Mouse (Mus musculus) liver, postnatal 0 days (tissue): Measurements from ENCODE around the gene Mosmo. TPM values are rescaled to one million over a fixed set of nuclear protein-coding genes. Genes with fewer than 3 reads are reported as not detected.
"Not testable (repeated sequence)": the region's sequence is repeated elsewhere in the genome, so short reads cannot be mapped to it uniquely, and the experiment has no call there.

Source experiments
- ATAC-seq: fragments of 200-750 bp; cut with Nextera tagmentation; 2 replicates; pipeline ENCODE4 v1.8.0; 2017; ENCODE audit warnings: mild to moderate bottlenecking, moderate library complexity
- DNase-seq: peaks from one replicate; pipeline ENCODE4 v3.0.0-alpha.2; 2016
- H3K27ac ChIP-seq: fragments of 300-500 bp; sonication (generic); 2 replicates; pipeline ENCODE4 v1.5.1; 2014; ENCODE audit warnings: antibody characterized with exemption, moderate library complexity, mild to moderate bottlenecking, low read depth
- H3K27me3 ChIP-seq: fragments of 300-500 bp; sonication (generic); 2 replicates; pipeline ENCODE4 v1.6.1; 2014; ENCODE audit warnings: low read length, control low read depth, mixed read lengths; ENCODE audit not compliant: insufficient read depth
- H3K36me3 ChIP-seq: fragments of 300-500 bp; sonication (generic); replicated peaks from 2 replicates; pipeline ENCODE4 v1.6.1; 2014; ENCODE audit warnings: mild to moderate bottlenecking, control low read depth, low read length, moderate library complexity, mixed read lengths; ENCODE audit not compliant: insufficient read depth
- H3K4me1 ChIP-seq: fragments of 300-500 bp; sonication (generic); 2 replicates; pipeline ENCODE4 v1.6.1; 2014; ENCODE audit warnings: antibody characterized with exemption, mild to moderate bottlenecking, control low read depth; ENCODE audit not compliant: insufficient read depth
- H3K4me2 ChIP-seq: fragments of 300-500 bp; sonication (generic); 2 replicates; pipeline ENCODE4 v1.6.1; 2014; ENCODE audit warnings: low read depth, mild to moderate bottlenecking, low read length, moderate library complexity, mixed read lengths
- H3K4me3 ChIP-seq: fragments of 300-500 bp; sonication (generic); 2 replicates; pipeline ENCODE4 v1.5.1; 2014; ENCODE audit warnings: low read depth, low read length
- H3K9ac ChIP-seq: fragments of 300-500 bp; sonication (generic); replicated peaks from 2 replicates; pipeline ENCODE4 v1.6.1; 2014; ENCODE audit warnings: mild to moderate bottlenecking, moderate library complexity
- H3K9me3 ChIP-seq: fragments of 300-500 bp; sonication (generic); 2 replicates; pipeline ENCODE4 v1.6.1; 2016; ENCODE audit warnings: mild to moderate bottlenecking, control low read depth, low read length, mixed read lengths
- CTCF ChIP-seq: sonication (generic); IDR thresholded peaks from 2 replicates; pipeline ENCODE4 v1.5.1; 2016; ENCODE audit warnings: antibody characterized with exemption, low read depth
- EP300 ChIP-seq: IDR thresholded peaks from 2 replicates; pipeline ENCODE4 v1.6.1; 2016; ENCODE audit warnings: antibody characterized with exemption, low read depth, mild to moderate bottlenecking
- WGBS: fragments of 180-500 bp; shearing (Covaris S2); extraction: QIAGEN DNeasy Blood & Tissue Kit; methylation state at CpG from one replicate; pipeline ENCODE4 v1.1.7; 2014; ENCODE audit not compliant: insufficient replicate concordance; 5-methylcytosine and 5-hydroxymethylcytosine counted together
- polyA plus RNA-seq: library from polyadenylated mRNA; unstranded; fragments of >200 nt; fragmentation: Nextera tagmentation; extraction: Ambion mirVana; gene quantifications from 2 replicates; pipeline ENCODE4 v1.2.1, GENCODE M21; 2015

The Mosmo gene
- polyA plus RNA-seq, 1 experiment from 2014 or later: 4.9 TPM

DNA sequence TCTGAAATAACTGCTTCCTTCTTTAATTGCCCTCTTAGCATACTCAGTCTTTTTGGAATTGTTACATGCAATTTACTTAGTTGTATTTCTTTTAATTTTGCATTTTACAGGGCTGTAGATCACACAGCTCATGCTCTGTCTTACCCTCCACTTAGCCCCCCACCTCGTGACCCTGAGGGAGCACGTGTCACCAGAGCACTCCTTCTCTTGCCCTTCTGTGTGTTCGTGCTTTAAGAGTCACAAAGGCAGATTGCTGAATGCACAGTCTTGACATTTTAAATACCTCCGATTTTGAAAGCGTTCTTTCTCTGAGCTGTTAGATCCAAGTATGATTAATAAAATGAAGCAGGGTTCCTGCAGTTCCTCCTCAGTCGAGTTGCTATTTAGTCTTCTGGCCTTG, 17.8 kb downstream of the Mosmo start:
- H3K9me3 ChIP-seq: no peaks in the 10 kb centered on the region
- no peak overlapping the region for H3K27ac ChIP-seq
- no peak overlapping the region for H3K4me2 ChIP-seq
- 0 out of 2 replicates have a peak, but pooled peaks cover 8% of the 10 kb centered on the region for H3K36me3 ChIP-seq
- no peaks in the 10 kb centered on the region for H3K27me3 ChIP-seq
- TF ChIP-seq CTCF (no peak), EP300 (no peak)
- H3K9ac ChIP-seq: no peak overlapping the region
- no peak for DNase-seq
- no peak overlapping the region for H3K4me3 ChIP-seq
- 64% methylated on average over 6 of the region's 6 CpGs for WGBS
- no peaks in the 10 kb centered on the region; the same call in 1 of the 2 replicates for H3K4me1 ChIP-seq
- no peak for ATAC-seq

DNA sequence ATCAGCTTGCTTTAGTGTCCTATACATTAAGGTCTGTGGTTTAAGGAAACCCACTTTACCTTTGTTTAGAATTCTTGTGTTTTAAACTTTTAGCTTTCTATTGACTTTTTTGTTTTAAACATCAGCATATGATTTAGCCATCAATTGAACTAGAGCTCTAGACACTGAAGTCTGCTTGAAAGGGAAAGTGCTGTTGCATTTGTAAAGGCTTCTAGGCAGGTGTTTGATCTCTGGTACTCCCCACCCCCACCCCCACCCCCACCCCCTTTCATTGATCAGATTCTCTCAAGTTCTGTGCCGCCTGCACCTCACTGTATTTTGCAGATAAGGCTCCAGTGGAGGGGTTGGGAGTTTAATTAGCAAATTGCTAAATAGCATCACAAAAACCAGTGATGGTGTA, 18.2 kb downstream of the Mosmo start:
- no peaks in the 10 kb centered on the region; the same call in 1 of the 2 replicates for H3K4me1 ChIP-seq
- 0 out of 2 replicates have a peak, but pooled peaks cover 8% of the 10 kb centered on the region for H3K36me3 ChIP-seq
- no peaks in the 10 kb centered on the region for H3K9me3 ChIP-seq
- H3K9ac ChIP-seq: no peak overlapping the region
- no peak overlapping the region for H3K4me2 ChIP-seq
- ATAC-seq (no peak), DNase-seq (no peak)
- WGBS: 50% methylated on average over 1 of the region's 1 CpGs
- H3K4me3 ChIP-seq: no peak overlapping the region
- no peak for TF ChIP-seq CTCF
- TF ChIP-seq EP300: no peak
- no peak overlapping the region for H3K27ac ChIP-seq
- H3K27me3 ChIP-seq: no peaks in the 10 kb centered on the region

DNA sequence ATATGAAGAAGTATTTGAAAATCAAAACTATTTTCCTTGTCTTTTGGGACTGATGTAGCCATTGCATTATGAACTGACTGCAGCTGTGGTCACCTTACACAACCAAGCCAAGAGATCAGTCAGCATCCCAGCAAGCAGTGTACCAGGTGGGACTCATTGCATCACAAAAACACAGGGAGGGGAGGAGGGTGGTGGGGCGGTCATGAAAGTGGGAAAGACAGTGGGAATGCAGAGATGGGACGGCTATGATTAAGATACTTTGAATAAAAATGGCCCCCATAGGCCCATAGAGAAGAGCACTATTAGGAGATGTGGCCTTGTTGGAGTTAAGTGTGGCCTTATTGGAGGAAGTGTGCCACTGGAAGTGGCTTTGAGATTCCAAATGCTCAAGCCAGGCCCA, 18.9 kb downstream of the Mosmo start:
- no peaks in the 10 kb centered on the region for H3K9me3 ChIP-seq
- no peak overlapping the region for H3K4me3 ChIP-seq
- H3K36me3 ChIP-seq: 0 out of 2 replicates have a peak, but pooled peaks cover 7% of the 10 kb centered on the region
- H3K9ac ChIP-seq: no peak overlapping the region
- WGBS: 86% methylated on average over 2 of the region's 2 CpGs
- H3K4me1 ChIP-seq: no peaks in the 10 kb centered on the region; the same call in 1 of the 2 replicates
- no peak overlapping the region for H3K27ac ChIP-seq
- DNase-seq (no peak), ATAC-seq (no peak)
- TF ChIP-seq CTCF (no peak), EP300 (no peak)
- no peaks in the 10 kb centered on the region for H3K27me3 ChIP-seq
- no peak overlapping the region for H3K4me2 ChIP-seq

DNA sequence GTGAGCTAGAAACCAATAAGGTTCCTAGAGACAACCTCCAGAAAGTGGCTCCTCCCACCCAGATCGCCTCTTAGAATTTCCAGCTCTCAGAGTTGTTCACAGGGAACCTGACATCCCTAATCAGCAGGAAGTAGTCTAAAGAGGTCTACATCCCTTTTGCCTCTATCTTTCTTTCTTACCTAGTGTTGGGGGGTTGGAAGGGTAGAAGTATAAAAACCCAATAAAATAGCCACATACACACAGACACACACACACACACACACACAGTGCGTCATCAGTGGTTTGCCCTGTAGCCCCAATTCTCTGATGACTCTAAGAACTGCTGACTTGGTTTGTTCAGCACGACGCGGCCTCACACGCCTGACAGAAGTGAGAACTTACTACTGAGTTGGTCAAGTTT, 22.2 kb downstream of the Mosmo start:
- DNase-seq (no peak), ATAC-seq (no peak)
- 74% methylated on average over 6 of the region's 6 CpGs for WGBS
- Histone ChIP-seq H3K4me3 (no peak overlapping the region), H3K4me2 (no peak overlapping the region), H3K4me1 (no peaks in the 10 kb centered on the region; the same call in 1 of the 2 replicates), H3K9ac (no peak overlapping the region), H3K27ac (no peak overlapping the region), H3K36me3 (no peaks in the 10 kb centered on the region), H3K9me3 (no peaks in the 10 kb centered on the region), H3K27me3 (no peaks in the 10 kb centered on the region)
- no peak for TF ChIP-seq EP300
- TF ChIP-seq CTCF: no peak

DNA sequence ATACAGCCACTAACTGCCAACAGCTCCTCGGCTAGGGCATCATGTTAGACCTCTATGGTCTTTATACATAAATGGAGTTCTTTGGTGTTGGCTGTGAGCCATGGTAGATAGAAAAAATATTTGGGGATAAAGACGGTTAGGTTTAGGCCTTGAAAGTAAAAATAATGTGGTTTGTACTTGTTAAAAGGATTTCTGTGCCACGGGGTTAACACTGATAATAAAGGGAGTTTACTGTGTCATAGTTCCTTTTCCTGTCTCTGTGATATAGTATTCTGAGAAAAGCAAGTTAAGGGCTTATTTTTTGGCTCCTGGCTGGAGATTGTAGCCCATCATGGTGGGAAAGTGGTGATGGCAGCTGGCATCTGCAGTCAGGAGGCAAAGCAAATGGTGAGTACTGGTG, 26.5 kb downstream of the Mosmo start:
- TF ChIP-seq EP300: 0 out of 2 replicates have a peak, but pooled peaks have one; percentile 7
- no peak for TF ChIP-seq CTCF
- WGBS: 45% methylated on average over 3 of the region's 3 CpGs
- no peaks in the 10 kb centered on the region for H3K4me1 ChIP-seq
- H3K9ac ChIP-seq: no peak overlapping the region
- H3K4me2 ChIP-seq: no peak overlapping the region
- H3K36me3 ChIP-seq: no peaks in the 10 kb centered on the region
- ATAC-seq (no peak), DNase-seq (no peak)
- H3K4me3 ChIP-seq: no peak overlapping the region
- H3K27ac ChIP-seq: no peak overlapping the region
- no peaks in the 10 kb centered on the region for H3K9me3 ChIP-seq
- H3K27me3 ChIP-seq: no peaks in the 10 kb centered on the region

DNA sequence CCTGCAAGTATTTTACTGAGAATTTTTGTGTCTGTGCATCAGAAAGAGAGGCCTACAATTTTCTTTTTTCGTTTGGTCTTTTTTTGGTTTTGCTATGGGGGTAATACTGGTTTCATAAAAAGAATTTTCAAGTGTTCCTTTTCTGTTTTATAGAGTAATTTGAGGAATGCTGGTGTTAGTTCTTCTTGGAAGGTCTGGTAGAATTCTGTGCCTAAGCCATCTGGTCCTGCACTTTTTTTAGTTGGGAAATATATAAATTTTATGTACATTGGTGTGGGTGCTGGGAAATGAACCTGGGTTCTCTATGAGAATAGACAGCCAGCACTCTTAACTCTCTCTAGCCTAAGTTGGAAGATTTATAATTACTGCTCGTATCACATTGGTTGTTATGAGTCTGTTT, 34.7 kb downstream of the Mosmo start:
- no peaks in the 10 kb centered on the region for H3K27me3 ChIP-seq
- H3K4me1 ChIP-seq: no peaks in the 10 kb centered on the region
- 76% methylated on average over 2 of the region's 2 CpGs for WGBS
- no peak for ATAC-seq
- no peak overlapping the region for H3K27ac ChIP-seq
- H3K4me3 ChIP-seq: no peak overlapping the region
- no peak overlapping the region for H3K4me2 ChIP-seq
- no peak for TF ChIP-seq CTCF
- no peak for TF ChIP-seq EP300
- no peaks in the 10 kb centered on the region for H3K36me3 ChIP-seq
- no peak overlapping the region for H3K9ac ChIP-seq
- H3K9me3 ChIP-seq: no peaks in the 10 kb centered on the region
- no peak for DNase-seq

DNA sequence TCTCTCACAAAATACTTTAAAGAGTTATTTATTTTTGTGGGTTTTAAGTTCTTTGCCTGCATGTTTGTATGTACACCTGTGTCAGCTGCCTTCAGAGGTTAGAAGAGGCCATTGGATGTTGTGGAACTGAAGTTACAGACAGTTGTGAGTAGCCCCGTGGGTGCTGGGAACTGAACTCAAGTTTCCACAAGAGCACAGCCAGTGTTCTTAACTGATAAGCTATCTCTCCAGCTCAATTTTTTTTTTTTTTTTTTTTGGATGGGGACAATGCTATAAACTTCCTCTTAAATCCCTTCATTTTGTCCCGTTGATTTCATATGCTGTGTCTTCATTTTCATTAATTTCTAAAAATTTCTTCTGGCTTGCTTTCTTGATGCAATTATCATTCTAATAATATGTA, 35.8 kb downstream of the Mosmo start:
- Histone ChIP-seq H3K4me3 (no peak overlapping the region), H3K9ac (no peak overlapping the region), H3K4me1 (no peaks in the 10 kb centered on the region), H3K27me3 (no peaks in the 10 kb centered on the region), H3K36me3 (no peaks in the 10 kb centered on the region), H3K27ac (no peak overlapping the region), H3K4me2 (no peak overlapping the region), H3K9me3 (no peaks in the 10 kb centered on the region)
- no peak for ATAC-seq
- no peak for DNase-seq
- TF ChIP-seq EP300: no peak
- WGBS: 62% methylated on average over 2 of the region's 2 CpGs

DNA sequence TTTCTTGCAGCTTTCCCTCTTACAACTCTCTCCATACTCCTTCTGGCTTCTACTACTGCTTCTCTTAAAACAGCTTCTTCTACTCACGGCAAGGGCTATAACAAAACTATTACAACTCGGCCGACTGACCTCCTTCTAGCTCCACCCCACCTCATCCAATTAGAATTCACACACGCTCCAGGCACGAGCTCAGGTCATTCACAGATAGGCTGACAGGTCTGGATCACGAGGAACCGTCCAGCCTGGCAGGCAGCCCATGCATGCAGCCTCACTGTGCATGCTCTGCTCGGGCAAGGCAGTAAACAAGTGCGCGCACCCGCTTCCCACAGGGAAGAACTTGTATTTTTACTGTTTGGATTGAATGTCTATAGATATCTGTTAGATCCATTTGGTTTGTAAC, 36.5 kb downstream of the Mosmo start:
- DNase-seq, H3K27ac ChIP-seq, H3K27me3 ChIP-seq, H3K4me3 ChIP-seq, H3K36me3 ChIP-seq, H3K9ac ChIP-seq, H3K4me2 ChIP-seq, H3K4me1 ChIP-seq, H3K9me3 ChIP-seq, ATAC-seq: not testable (repeated sequence)
- 87% methylated on average over 11 of the region's 11 CpGs for WGBS
